Mouse (Mus musculus) heart, postnatal 0 days (tissue): ENCODE results near the gene Usp2.

Experiments
- CTCF ChIP-seq: IDR thresholded peaks from 2 replicates; pipeline ENCODE4 v1.5.1; 2016; ENCODE audit warnings: antibody characterized with exemption, control low read depth, low read depth
- EP300 ChIP-seq: IDR thresholded peaks from 2 replicates; pipeline ENCODE4 v1.6.1; 2016; ENCODE audit warnings: antibody characterized with exemption, low read depth

- TF ChIP-seq CTCF (no peak), EP300 (peak; percentile 67)
These were observed 63.2 kb downstream of the Usp2 start for GRCm38 (mm10) chr9:44130034-44130433.
